Mouse (Mus musculus): ENCODE results near the gene Sdk1.

GRCm38 (mm10) chr5:141985003-141985402 lies 743.7 kb downstream of the Sdk1 start:
- no peak for TF ChIP-seq CTCF (IDR thresholded peaks at IDR 0.05; ENCODE audit: low read depth, low read length)
- TF ChIP-seq POLR2A (IDR thresholded peaks at IDR 0.05; ENCODE audit: borderline replicate concordance, low read depth, low read length), result no peak

Data from bone marrow macrophage, adult 2 months (primary cell).